Mouse (Mus musculus) CH12.LX (cell line): Measurements from ENCODE around the gene Plekha8. TPM values are rescaled to one million over a fixed set of nuclear protein-coding genes. Genes with fewer than 3 reads are reported as not detected.

ENCODE experiments used
- DNase-seq: peaks from one replicate; pipeline ENCODE4 v3.0.0-alpha.2; 2013; ENCODE audit errors: extremely low read depth
- H3K27ac ChIP-seq: 2 replicates; pipeline ENCODE4 v1.5.1; 2012; ENCODE audit warnings: low read depth, mild to moderate bottlenecking, control low read depth, moderate library complexity; ENCODE audit not compliant: insufficient read depth
- H3K27me3 ChIP-seq: replicated peaks from 2 replicates; pipeline ENCODE3; 2012; ENCODE audit warnings: inconsistent platforms
- H3K36me3 ChIP-seq, 2 experiments: replicated peaks in 1 of 2; 2 replicates each; pipeline versions ENCODE3 to v1.6.1; 2012; ENCODE audit warnings: inconsistent platforms in 1 of 2, low read length in 1 of 2, mild to moderate bottlenecking in 1 of 2, mixed read lengths in 1 of 2, moderate library complexity in 1 of 2; ENCODE audit not compliant: control insufficient read depth in 1 of 2, insufficient read depth in 1 of 2
- H3K4me1 ChIP-seq, 2 experiments: 2 replicates each; pipeline ENCODE4 v1.6.1; 2012; ENCODE audit warnings: inconsistent platforms in 1 of 2, moderate library complexity in 1 of 2; ENCODE audit not compliant: insufficient read depth in 2 of 2, control insufficient read depth in 1 of 2
- H3K4me2 ChIP-seq: 2 replicates; pipeline ENCODE4 v1.6.1; 2012; ENCODE audit warnings: low read depth, mild to moderate bottlenecking, control low read depth; ENCODE audit not compliant: poor library complexity, insufficient read depth, severe bottlenecking
- H3K4me3 ChIP-seq, 3 experiments: fragments of 150-350 bp in 1 of 3; sonication (generic) in 1 of 3; replicated peaks in 1 of 3; 2 replicates each; pipeline versions ENCODE3 to v1.5.1; 2011 to 2012; ENCODE audit warnings: low read depth in 2 of 3, low read length in 2 of 3, mild to moderate bottlenecking in 2 of 3, moderate library complexity in 2 of 3, control low read depth in 1 of 3, improper control_type of control experiment in 1 of 3, inconsistent platforms in 1 of 3, mixed read lengths in 1 of 3; ENCODE audit not compliant: poor library complexity in 1 of 3
- H3K79me2 ChIP-seq: replicated peaks from 2 replicates; pipeline ENCODE4 v1.6.1; 2012; ENCODE audit warnings: mild to moderate bottlenecking, moderate library complexity; ENCODE audit not compliant: control insufficient read depth, poor library complexity, insufficient read depth, severe bottlenecking; ENCODE audit errors: extremely low read depth
- H3K9ac ChIP-seq: 2 replicates; pipeline ENCODE4 v1.6.1; 2012; ENCODE audit warnings: low read depth, mild to moderate bottlenecking, control low read depth, moderate library complexity; ENCODE audit not compliant: insufficient read depth
- H3K9me3 ChIP-seq: replicated peaks from 2 replicates; pipeline ENCODE3; 2012; ENCODE audit warnings: low read length, inconsistent platforms, mixed read lengths
- BHLHE40 ChIP-seq: IDR thresholded peaks from 2 replicates; pipeline ENCODE4 v1.6.1; 2011; ENCODE audit warnings: mild to moderate bottlenecking, low read depth, low read length, improper control_type of control experiment
- CHD1 ChIP-seq: IDR thresholded peaks from 2 replicates; pipeline ENCODE4 v1.6.1; 2012; ENCODE audit warnings: low read depth, low read length, improper control_type of control experiment, inconsistent platforms
- CTCF ChIP-seq, 2 experiments: IDR thresholded peaks in 1 of 2; conservative IDR thresholded peaks in 1 of 2; 2 replicates each; pipeline ENCODE4 v1.5.1; 2011 to 2012; ENCODE audit warnings: low read depth in 2 of 2, low read length in 2 of 2, improper control_type of control experiment in 1 of 2, inconsistent platforms in 1 of 2, mild to moderate bottlenecking in 1 of 2, moderate library complexity in 1 of 2
- E2F4 ChIP-seq: IDR thresholded peaks from 2 replicates; pipeline ENCODE4 v1.6.1; 2011; ENCODE audit warnings: low read depth, low read length, improper control_type of control experiment; ENCODE audit not compliant: insufficient replicate concordance
- ELF1 ChIP-seq: IDR thresholded peaks from 2 replicates; pipeline ENCODE4 v1.6.1; 2014; ENCODE audit warnings: low read depth, mild to moderate bottlenecking, inconsistent platforms, low read length, improper control_type of control experiment
- EP300 ChIP-seq: IDR thresholded peaks from 2 replicates; pipeline ENCODE4 v1.6.1; 2011; ENCODE audit warnings: low read length, improper control_type of control experiment
- ETS1 ChIP-seq: conservative IDR thresholded peaks from 2 replicates; pipeline ENCODE4 v1.6.1; 2012; ENCODE audit warnings: low read depth, mild to moderate bottlenecking, inconsistent platforms, low read length, improper control_type of control experiment, moderate library complexity
- GABPA ChIP-seq: IDR thresholded peaks from 2 replicates; pipeline ENCODE4 v1.6.1; 2012; ENCODE audit warnings: low read depth, low read length, improper control_type of control experiment, inconsistent platforms; ENCODE audit not compliant: insufficient replicate concordance
- HCFC1 ChIP-seq: IDR thresholded peaks from 2 replicates; pipeline ENCODE4 v1.6.1; 2012; ENCODE audit warnings: low read depth, mild to moderate bottlenecking, inconsistent platforms, low read length, improper control_type of control experiment
- IRF4 ChIP-seq: IDR thresholded peaks from 2 replicates; pipeline ENCODE4 v1.6.1; 2014; ENCODE audit warnings: low read depth, mild to moderate bottlenecking, inconsistent platforms, low read length, improper control_type of control experiment
- JUN ChIP-seq: IDR thresholded peaks from 2 replicates; pipeline ENCODE4 v1.6.1; 2011; ENCODE audit warnings: low read depth, mild to moderate bottlenecking, low read length, improper control_type of control experiment, moderate library complexity; ENCODE audit not compliant: insufficient read depth
- JUND ChIP-seq: conservative IDR thresholded peaks from 2 replicates; pipeline ENCODE4 v1.6.1; 2011; ENCODE audit warnings: low read depth, low read length, improper control_type of control experiment
- KAT2A ChIP-seq: IDR thresholded peaks from 2 replicates; pipeline ENCODE4 v1.6.1; 2012; ENCODE audit warnings: low read length, improper control_type of control experiment, inconsistent platforms; ENCODE audit not compliant: insufficient replicate concordance
- MAFK ChIP-seq: IDR thresholded peaks from 2 replicates; pipeline ENCODE4 v1.6.1; 2011; ENCODE audit warnings: low read length, improper control_type of control experiment; ENCODE audit not compliant: insufficient replicate concordance
- MAX ChIP-seq: IDR thresholded peaks from 2 replicates; pipeline ENCODE4 v1.6.1; 2011; ENCODE audit warnings: low read length, improper control_type of control experiment
- MAZ ChIP-seq: IDR thresholded peaks from 2 replicates; pipeline ENCODE4 v1.6.1; 2012; ENCODE audit warnings: low read depth, mild to moderate bottlenecking, inconsistent platforms, low read length, improper control_type of control experiment, moderate library complexity
- MEF2A ChIP-seq: IDR thresholded peaks from 2 replicates; pipeline ENCODE4 v1.6.1; 2014; ENCODE audit warnings: low read depth, mild to moderate bottlenecking, inconsistent platforms, low read length, improper control_type of control experiment, borderline replicate concordance
- MXI1 ChIP-seq: IDR thresholded peaks from 2 replicates; pipeline ENCODE4 v1.6.1; 2011; ENCODE audit warnings: mild to moderate bottlenecking, low read depth, low read length, improper control_type of control experiment
- MYC ChIP-seq: IDR thresholded peaks from 2 replicates; pipeline ENCODE4 v1.6.1; 2011; ENCODE audit warnings: low read depth, mild to moderate bottlenecking, improper control_type of control experiment, low read length
- NELFE ChIP-seq: IDR thresholded peaks from 2 replicates; pipeline ENCODE4 v1.6.1; 2011; ENCODE audit warnings: low read depth, low read length, improper control_type of control experiment
- NRF1 ChIP-seq: IDR thresholded peaks from 2 replicates; pipeline ENCODE4 v1.6.1; 2014; ENCODE audit warnings: low read depth, mild to moderate bottlenecking, inconsistent platforms, low read length, improper control_type of control experiment, moderate library complexity
- PAX5 ChIP-seq: IDR thresholded peaks from 2 replicates; pipeline ENCODE4 v1.6.1; 2012; ENCODE audit warnings: low read length, inconsistent platforms, mixed read lengths
- POLR2A ChIP-seq: IDR thresholded peaks from 2 replicates; pipeline ENCODE4 v1.6.1; 2011; ENCODE audit warnings: low read depth, mild to moderate bottlenecking, improper control_type of control experiment, low read length
- POLR2AphosphoS2 ChIP-seq: IDR thresholded peaks from 2 replicates; pipeline ENCODE4 v1.6.1; 2011; ENCODE audit warnings: low read depth, low read length, improper control_type of control experiment
- RAD21 ChIP-seq: IDR thresholded peaks from 2 replicates; pipeline ENCODE4 v1.6.1; 2011; ENCODE audit warnings: low read depth, mild to moderate bottlenecking, low read length, improper control_type of control experiment, moderate library complexity
- RCOR1 ChIP-seq: conservative IDR thresholded peaks from 2 replicates; pipeline ENCODE4 v1.6.1; 2012; ENCODE audit warnings: low read depth, mild to moderate bottlenecking, inconsistent platforms, low read length, improper control_type of control experiment
- SIN3A ChIP-seq: IDR thresholded peaks from 2 replicates; pipeline ENCODE4 v1.6.1; 2012; ENCODE audit warnings: low read length, improper control_type of control experiment, inconsistent platforms
- SMC3 ChIP-seq: IDR thresholded peaks from 2 replicates; pipeline ENCODE4 v1.6.1; 2011; ENCODE audit warnings: low read depth, low read length, improper control_type of control experiment
- TBP ChIP-seq: conservative IDR thresholded peaks from 2 replicates; pipeline ENCODE4 v1.6.1; 2011; ENCODE audit warnings: low read depth, low read length, improper control_type of control experiment
- TCF12 ChIP-seq: IDR thresholded peaks from 2 replicates; pipeline ENCODE4 v1.6.1; 2014; ENCODE audit warnings: low read depth, mild to moderate bottlenecking, inconsistent platforms, low read length, improper control_type of control experiment
- UBTF ChIP-seq: IDR thresholded peaks from 2 replicates; pipeline ENCODE4 v1.6.1; 2012; ENCODE audit warnings: low read depth, mild to moderate bottlenecking, inconsistent platforms, low read length, improper control_type of control experiment, moderate library complexity
- USF1 ChIP-seq: IDR thresholded peaks from 2 replicates; pipeline ENCODE4 v1.6.1; 2014; ENCODE audit warnings: low read depth, mild to moderate bottlenecking, inconsistent platforms, low read length, improper control_type of control experiment
- USF2 ChIP-seq: conservative IDR thresholded peaks from 2 replicates; pipeline ENCODE4 v1.6.1; 2011; ENCODE audit warnings: low read depth, low read length, improper control_type of control experiment
- ZC3H11A ChIP-seq: IDR thresholded peaks from 2 replicates; pipeline ENCODE4 v1.6.1; 2012; ENCODE audit warnings: low read depth, mild to moderate bottlenecking, inconsistent platforms, low read length, improper control_type of control experiment
- ZKSCAN1 ChIP-seq: IDR thresholded peaks from 2 replicates; pipeline ENCODE4 v1.6.1; 2012; ENCODE audit warnings: low read depth, inconsistent platforms, low read length, improper control_type of control experiment, borderline replicate concordance
- ZMIZ1 ChIP-seq: IDR thresholded peaks from 2 replicates; pipeline ENCODE4 v1.6.1; 2012; ENCODE audit warnings: low read depth, mild to moderate bottlenecking, inconsistent platforms, low read length, improper control_type of control experiment
- ZNF384 ChIP-seq: IDR thresholded peaks from 2 replicates; pipeline ENCODE4 v1.6.1; 2012; ENCODE audit warnings: low read depth, low read length, improper control_type of control experiment, inconsistent platforms
- dilution Hi-C: fragments of 300-500 bp; cut with MboI; formaldehyde crosslinking; loops from 2 replicates; pipeline ENCODE4 v1.14.3; 2020; ENCODE audit warnings: low sequenced_read_pairs; ENCODE audit not compliant: extremely low pct_unique_long_range_greater_than_20kb, extremely low pct_ligation_motif_present
- in situ Hi-C: fragments of 300-500 bp; cut with MboI; formaldehyde crosslinking; loops from 3 replicates; pipeline ENCODE4 v1.14.3; 2019; ENCODE audit warnings: low sequenced_read_pairs, low pct_ligation_motif_present, low pct_unique_long_range_greater_than_20kb, mixed read lengths
- polyA plus RNA-seq: library from polyadenylated mRNA; unstranded; fragments of >175 nt; gene quantifications from 2 replicates; pipeline ENCODE4 v1.2.1, GENCODE M21; 2012; ENCODE audit warnings: low read depth; ENCODE audit not compliant: insufficient read length
- total RNA-seq, 2 experiments: library from RNA; depleted of rRNA; stranded (reverse); fragments of 300-350 nt in 1 of 2; fragments of >200 nt in 1 of 2; gene quantifications; 2 replicates each; pipeline ENCODE4 v1.2.3; 2012 to 2014

The Plekha8 gene
- total RNA-seq (2012; rRNA removed): 10.2 and 10.8 TPM in 2 replicates
- 9.8 and 11.1 TPM in 2 replicates for total RNA-seq (2014; rRNA removed)
- 5.8 and 6.8 TPM in 2 replicates for polyA plus RNA-seq

DNA sequence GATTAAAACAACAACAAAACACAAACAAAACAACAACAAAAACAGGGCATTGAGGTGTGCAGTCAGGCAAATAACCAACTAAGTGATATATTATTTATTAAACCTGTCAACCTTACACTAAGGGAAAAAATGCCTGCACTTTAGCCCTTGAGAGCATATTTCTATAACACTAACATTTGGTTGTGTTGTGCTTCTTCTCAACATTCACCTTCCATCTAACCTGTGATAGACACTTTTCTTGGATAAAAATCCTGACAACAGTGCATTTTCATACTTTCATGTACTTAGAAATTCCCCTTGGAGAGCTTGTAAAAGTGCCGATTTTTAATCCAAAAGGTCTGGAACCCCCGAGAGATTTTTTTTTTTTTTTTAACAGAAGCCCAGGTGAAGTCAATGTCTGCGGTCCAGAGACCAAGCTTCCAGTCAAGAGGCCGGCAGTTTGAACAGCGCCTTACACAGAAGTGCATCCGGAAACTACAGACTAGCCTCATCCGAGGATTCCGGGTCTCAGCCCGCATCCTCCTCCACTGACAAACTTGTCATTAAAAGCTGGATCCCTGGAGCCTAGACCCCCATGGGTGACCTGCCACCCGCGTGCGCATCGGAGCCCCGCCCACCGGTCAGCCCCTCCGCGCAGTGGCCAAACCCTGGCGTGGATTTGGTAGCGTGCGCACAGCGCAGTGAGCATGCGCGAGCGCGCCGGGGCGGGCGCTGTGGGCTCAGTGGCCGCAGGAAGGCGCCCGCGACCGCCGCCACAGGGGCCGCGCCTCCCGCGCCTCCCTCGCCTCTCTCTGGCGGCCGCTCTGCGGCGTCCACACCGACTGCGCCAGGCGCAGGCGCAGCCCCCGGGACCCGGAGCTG, at the start of gene Plekha8:
Plekha8 (plus strand) TSS at position 643 of the 861 bp plus-strand sequence.
- no peaks in the 10 kb centered on the region for H3K79me2 ChIP-seq
- no peaks in the 10 kb centered on the region for H3K36me3 ChIP-seq
- in situ Hi-C loops: loop anchor here (10.0 to 25.0 kb wide), 3 partner anchors 210 to 418 kb away; no protein-coding TSS in a partner anchor
- peak within 1 kb of the TSS; percentile 88 for H3K9ac ChIP-seq
- peaks cover 0 to 29% of the 10 kb centered on the region in 2 experiments; a peak in 2 of 4 replicates for H3K4me1 ChIP-seq
- dilution Hi-C loops: no loop called here
- peaks cover 2% of the 10 kb centered on the region for H3K27me3 ChIP-seq
- peak; percentile 71 for DNase-seq
- no peak within 1 kb of the TSS for H3K27ac ChIP-seq
- H3K9me3 ChIP-seq: no peaks in the 10 kb centered on the region
- H3K4me3 ChIP-seq: peak within 1 kb of the TSS; percentile 70 to 98 (median 80)
- peak within 1 kb of the TSS; percentile 91 for H3K4me2 ChIP-seq
- no peak for TF ChIP-seq USF2
- peak; percentile 64 for TF ChIP-seq NELFE
- TF ChIP-seq MAX: peak; percentile 75; the same call in 1 of the 2 replicates
- no peak for TF ChIP-seq CHD1
- TF ChIP-seq UBTF: no peak; the same call in 1 of the 2 replicates
- no peak for TF ChIP-seq TBP
- TF ChIP-seq TCF12: peak; percentile 77
- no peak for TF ChIP-seq E2F4
- no peak for TF ChIP-seq ZC3H11A
- TF ChIP-seq HCFC1: peak; percentile 56; the same call in 1 of the 2 replicates
- peak; percentile 77; the same call in 1 of the 2 replicates for TF ChIP-seq ZMIZ1
- TF ChIP-seq RAD21: peak; percentile 20
- peak; percentile 87 for TF ChIP-seq SIN3A
- peak; percentile 37; the same call in 1 of the 2 replicates for TF ChIP-seq MYC
- no peak for TF ChIP-seq KAT2A
- TF ChIP-seq ETS1: no peak
- no peak for TF ChIP-seq POLR2AphosphoS2
- TF ChIP-seq SMC3: no peak
- peak; percentile 40; the same call in 1 of the 2 replicates for TF ChIP-seq MEF2A
- TF ChIP-seq MAFK: no peak
- TF ChIP-seq BHLHE40: peak; percentile 68
- TF ChIP-seq ZNF384: peak; percentile 84
- TF ChIP-seq CTCF (conservative IDR thresholded peaks at IDR 0.05 in 1 of 2, IDR thresholded peaks at IDR 0.05 in 1 of 2; ENCODE audit: low read depth in 2 of 2, low read length in 2 of 2): peak in 1 of 2 experiments; percentile 46; a peak in 2 of 4 replicates
- no peak for TF ChIP-seq EP300
- peak; percentile 32; the same call in 1 of the 2 replicates for TF ChIP-seq IRF4
- TF ChIP-seq USF1: no peak
- peak; percentile 68 for TF ChIP-seq POLR2A
- TF ChIP-seq NRF1: peak; percentile 95
- TF ChIP-seq MXI1: peak; percentile 91
- TF ChIP-seq PAX5: no peak
- TF ChIP-seq JUN: no peak
- no peak for TF ChIP-seq JUND
- no peak for TF ChIP-seq MAZ
- no peak for TF ChIP-seq GABPA
- TF ChIP-seq ZKSCAN1: no peak
- no peak for TF ChIP-seq RCOR1
- TF ChIP-seq ELF1: peak; percentile 23; the same call in 1 of the 2 replicates
